Mouse (Mus musculus) cerebellum, adult 8-10 months (tissue): Measurements from ENCODE around the gene Msx1.

ENCODE experiments used
- DNase-seq: peaks from one replicate; pipeline ENCODE4 v3.0.0; 2022

The Msx1 gene

DNA sequence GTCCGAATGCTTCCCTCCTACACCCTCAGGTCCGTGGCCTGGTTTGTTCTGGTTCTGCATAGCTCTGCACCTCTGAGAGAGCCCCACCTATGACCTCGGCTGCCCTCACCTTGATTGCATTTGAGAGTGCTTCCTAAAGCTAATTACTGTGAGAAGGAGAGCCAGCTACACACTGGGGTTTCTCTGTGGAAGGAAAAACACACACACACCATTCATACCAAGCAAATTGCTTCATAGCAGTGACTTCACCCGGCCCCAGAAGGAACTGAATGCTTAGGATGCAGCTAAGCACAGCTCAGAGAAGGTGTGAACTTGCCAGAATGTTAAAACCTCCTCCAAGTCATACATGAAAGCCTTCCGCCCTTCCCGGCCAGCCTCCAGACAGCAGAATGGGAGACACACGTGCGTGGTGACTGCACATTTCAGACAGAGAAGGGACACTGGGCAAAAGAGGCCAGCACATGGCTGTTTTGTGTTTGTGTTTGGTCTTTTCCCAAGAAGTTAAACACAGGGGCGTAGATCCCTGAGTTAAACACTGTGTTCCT, 39.5 kb downstream of the Msx1 start:
- no peak for DNase-seq

DNA sequence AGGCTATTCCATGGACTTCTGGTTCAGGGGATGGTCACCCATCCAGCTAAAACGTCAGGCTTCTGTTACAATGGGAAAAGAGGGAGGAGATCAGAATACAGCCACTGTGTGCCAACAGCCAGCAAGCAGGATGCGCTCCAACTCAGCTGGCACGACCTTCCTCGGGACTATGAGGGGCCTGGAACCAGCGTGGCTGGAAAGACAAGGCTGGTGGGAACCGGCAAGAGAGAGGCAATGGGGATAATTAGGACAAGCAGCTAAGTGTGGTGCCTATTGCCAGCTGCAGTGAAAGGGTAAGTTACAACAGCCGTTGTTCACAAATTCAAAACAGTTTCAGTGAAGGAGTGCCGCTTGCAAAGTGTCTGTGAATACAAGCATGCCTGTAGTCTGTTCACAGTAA, 41.1 kb downstream of the Msx1 start:
- DNase-seq = no peak

DNA sequence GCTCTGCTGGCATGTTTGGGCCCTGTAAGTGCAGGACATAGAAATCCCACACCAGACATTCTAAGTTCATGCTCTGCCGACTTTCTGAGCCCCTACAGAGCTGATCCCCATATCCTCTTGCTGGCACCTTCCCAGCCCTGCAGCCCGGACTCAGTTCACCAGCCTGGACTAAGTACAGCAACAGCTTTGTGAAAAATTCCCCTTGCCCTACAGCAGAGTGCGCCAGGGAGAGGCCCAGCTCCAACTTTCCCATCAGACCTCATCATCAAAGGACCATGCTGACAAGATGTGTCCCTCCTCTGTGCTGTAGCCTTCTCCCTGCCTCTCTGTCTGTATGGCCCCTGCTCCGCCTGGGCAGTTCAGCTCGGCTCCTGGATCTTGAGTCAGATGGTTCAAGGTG, 48.7 kb downstream of the Msx1 start:
- no peak for DNase-seq

DNA sequence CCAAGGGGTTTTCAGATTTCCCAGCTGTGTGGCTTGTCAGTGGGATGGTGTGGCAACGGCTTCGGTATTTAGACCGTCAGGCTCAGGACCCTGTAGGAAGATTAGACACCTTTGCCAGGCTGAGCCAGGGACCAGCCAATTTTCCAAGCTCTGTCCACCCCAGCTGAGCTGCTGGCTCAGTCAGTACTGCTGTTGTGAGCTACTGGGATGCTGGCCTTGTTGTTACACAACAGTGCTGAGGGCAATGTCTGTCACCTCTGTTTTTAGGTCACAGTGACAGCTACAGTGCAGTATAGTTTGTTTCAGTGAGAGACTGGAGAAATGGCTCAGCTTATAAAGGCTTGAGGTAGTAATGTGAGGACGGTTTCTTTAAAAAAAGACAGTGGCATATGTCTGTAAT, 50.4 kb downstream of the Msx1 start:
- no peak for DNase-seq

DNA sequence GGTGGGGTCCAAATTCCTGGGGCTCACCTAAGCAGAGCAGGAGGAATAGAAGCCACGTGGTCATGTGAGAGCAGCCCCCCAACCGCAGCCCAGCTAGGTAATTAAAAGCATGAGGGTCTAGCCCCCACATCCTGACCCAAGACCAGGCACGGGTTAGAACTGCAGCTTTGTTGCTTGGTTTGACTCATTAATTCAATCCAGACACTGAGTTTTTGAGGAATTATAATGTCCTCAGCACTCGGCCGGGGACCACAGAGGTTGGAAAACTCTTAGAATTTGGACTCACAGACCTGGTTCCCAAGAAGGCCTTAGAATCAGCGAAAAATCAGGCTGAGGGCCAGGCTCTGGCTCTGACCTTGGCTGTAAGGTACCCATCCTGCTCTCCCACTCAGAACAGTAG, 53.5 kb downstream of the Msx1 start:
- DNase-seq = no peak
